Mouse (Mus musculus) liver, embryonic 14.5 days (tissue): Measurements from ENCODE around the gene Sez6l.

ENCODE experiments used
- CTCF ChIP-seq: IDR thresholded peaks from 2 replicates; pipeline ENCODE4 v1.5.1; 2016; ENCODE audit warnings: antibody characterized with exemption, low read depth, control low read depth
- EP300 ChIP-seq: IDR thresholded peaks from 2 replicates; pipeline ENCODE4 v1.6.1; 2016; ENCODE audit warnings: antibody characterized with exemption, low read depth

DNA sequence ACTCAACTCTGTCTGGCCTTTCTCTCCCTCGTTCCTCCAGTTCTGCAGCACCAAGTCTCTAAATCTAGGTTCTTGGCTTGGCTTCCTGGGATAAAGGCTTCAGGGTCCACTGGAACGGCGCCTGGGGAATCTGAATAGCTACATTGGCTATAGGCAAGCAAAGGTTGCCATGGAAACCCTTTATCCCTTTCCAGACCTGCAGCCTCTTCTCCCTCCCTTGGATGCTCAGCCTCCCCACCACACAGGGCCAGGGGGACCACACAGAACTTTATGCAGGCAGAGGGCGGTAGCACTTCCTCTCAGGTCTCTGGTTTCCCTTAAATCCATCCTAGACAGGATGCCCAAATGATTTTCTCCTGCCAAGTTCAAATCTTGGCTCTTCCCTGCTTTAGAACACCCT is 71.4 kb downstream of the Sez6l start:
- TF ChIP-seq CTCF: no peak
- TF ChIP-seq EP300: no peak
